Mouse (Mus musculus): ENCODE results near the gene Sulf2.

Sulf2 gene

GRCm38 (mm10) chr2:166149482-166149881 is 6.0 kb downstream of the Sulf2 start:
- no peak for DNase-seq (ENCODE audit: low read depth, low spot score)

- no peak for DNase-seq (ENCODE audit: low read depth, low spot score)
Measured at GRCm38 (mm10) chr2:166148672-166149332, 6.7 kb downstream of the Sulf2 start.

DNA sequence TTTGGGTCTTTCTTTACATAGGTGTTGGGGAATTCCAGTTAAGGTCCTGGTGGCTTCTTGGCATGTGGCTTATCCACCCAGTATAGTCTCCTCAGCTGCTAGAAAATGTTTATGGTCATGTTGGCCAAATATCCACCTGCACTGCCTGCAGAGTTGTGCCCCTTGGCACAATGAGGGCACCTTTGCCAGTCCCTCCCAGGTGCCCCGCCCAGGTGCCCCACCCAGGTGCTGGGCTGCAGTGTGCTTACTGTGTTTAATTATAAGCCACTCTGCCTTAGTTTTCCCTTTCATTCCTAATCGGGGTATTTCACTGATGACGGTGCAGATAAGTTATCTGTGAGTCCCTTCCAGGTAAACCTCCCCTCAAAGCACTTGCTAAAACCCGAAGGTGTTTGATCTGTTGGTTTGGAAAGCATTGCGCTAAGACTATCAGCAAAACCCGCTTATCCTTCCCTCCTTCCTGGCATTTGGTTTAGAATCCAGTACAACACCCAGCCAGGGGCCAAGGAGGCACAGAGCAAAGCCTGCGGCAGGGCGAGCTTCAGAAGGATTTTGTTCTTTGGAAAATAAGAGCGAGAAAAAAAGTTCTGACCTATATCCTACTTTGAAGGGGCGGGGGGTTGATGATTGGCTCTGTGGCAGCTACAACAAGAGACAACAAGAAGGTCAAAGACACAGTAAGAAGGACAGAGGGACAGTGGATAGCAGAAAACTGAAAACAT is 7.4 kb downstream of the Sulf2 start:
- no peak for DNase-seq (ENCODE audit: low read depth, low spot score)

GRCm38 (mm10) chr2:166146446-166146845 is 9.0 kb downstream of the Sulf2 start:
- no peak for DNase-seq (ENCODE audit: low read depth, low spot score)

DNA sequence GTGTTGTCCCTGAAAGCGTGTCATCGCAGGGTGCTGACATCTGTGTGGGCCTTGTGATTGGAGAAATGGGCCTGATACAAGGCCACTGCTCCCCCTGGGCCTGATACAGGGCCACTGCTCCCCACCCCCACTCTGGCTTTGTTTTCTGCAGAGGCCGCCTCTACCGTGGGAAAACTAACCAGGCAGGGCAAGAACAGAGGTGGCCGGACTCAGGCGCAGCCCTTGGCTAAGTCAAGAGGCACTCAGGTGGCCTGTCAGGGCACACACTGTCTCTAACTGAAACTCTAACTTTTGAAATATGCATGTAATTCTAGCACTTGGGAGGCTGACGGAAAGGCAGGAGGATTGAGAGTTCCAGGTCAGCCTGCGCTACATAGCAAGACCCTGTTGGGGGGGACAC is 10.4 kb downstream of the Sulf2 start:
- DNase-seq (ENCODE audit: low read depth, low spot score) = no peak

DNA sequence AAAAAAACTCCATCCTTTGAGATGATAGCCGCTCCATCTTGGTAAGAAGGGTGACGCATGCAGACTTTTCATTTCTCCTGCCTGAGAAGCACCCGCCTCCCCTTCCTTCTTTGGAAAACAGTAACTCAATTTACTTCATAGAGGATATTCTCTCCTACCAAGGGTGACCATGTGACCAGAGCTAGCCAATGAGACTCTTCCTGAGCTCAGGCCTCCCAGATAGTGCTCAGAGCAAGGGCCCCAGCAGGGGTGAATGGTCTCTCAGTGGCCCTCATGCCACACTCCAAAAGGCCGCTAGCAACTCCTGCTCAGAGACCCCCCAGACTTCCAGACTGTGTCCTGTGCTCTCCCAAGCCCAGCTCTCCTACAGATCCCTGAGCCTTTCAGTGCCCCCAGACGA is 11.6 kb downstream of the Sulf2 start:
- DNase-seq (ENCODE audit: low read depth, low spot score) = no peak

GRCm38 (mm10) chr2:166142561-166143112 is 12.8 kb downstream of the Sulf2 start:
- no peak for DNase-seq (ENCODE audit: low read depth, low spot score)

DNA sequence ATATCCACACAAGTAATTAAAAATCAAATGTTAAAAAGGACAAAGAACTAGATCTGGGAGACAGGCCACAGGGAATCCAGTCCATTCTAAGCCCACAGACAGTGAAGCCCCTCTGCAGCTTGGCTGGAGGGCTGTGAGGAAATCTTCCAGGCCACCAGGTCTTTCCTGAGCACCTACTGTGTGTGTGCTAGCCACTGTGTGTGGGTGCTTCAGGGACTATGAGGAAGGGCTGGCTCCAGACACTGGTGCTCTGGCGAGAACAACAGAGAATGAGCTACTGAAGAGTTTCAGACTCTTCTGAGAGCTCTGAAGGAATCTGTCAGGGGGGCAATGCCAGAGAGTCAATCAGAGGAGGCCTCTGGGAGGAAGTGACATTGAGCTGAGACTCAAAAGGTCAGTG is 13.6 kb downstream of the Sulf2 start:
- DNase-seq (ENCODE audit: low read depth, low spot score) = no peak

DNA sequence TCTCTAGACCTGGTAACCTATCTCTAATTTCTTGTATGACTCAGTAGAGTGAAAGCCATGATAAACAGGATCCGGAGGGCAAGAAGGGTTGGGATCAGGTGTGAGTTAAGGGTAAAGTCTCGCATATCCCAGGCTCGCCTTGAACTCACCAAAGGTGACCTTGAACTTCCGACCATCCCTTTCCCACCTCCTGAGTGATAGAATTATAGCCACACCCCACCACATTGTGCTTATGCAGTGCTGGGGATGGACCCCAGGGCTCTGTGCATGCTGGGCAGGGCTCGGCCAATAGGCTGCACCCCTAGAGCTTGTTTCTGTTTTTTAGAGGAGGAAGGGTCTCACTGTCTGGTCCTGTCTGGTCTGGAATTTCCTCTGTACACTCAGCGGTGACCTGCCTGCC is 14.4 kb downstream of the Sulf2 start:
- DNase-seq (ENCODE audit: low read depth, low spot score) = no peak

GRCm38 (mm10) chr2:166140427-166140826 is 15.0 kb downstream of the Sulf2 start:
- no peak for DNase-seq (ENCODE audit: low read depth, low spot score)

DNA sequence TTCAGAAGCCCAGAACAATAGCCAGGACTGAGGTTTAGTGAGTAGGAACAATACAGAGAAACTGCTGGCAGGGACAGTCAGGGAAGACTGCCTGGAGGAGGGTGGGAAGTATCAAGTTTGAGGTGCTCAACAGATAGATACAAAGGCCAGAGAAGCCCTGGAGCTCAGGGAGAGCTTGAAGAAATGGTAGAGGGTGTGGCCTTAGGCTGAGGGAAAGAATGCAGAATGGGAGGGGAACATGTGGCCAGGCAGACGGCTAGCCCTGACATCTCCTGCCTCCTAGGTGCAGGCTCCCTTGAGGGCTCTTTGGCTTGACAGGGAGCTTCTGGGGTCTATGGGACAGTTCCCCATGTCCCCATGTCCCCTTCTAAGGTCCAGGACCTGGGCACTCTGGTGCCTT is 17.2 kb downstream of the Sulf2 start:
- no peak for DNase-seq (ENCODE audit: low read depth, low spot score)

- no peak for DNase-seq (ENCODE audit: low read depth, low spot score)
Measured at GRCm38 (mm10) chr2:166137467-166137866, 18.0 kb downstream of the Sulf2 start.

DNA sequence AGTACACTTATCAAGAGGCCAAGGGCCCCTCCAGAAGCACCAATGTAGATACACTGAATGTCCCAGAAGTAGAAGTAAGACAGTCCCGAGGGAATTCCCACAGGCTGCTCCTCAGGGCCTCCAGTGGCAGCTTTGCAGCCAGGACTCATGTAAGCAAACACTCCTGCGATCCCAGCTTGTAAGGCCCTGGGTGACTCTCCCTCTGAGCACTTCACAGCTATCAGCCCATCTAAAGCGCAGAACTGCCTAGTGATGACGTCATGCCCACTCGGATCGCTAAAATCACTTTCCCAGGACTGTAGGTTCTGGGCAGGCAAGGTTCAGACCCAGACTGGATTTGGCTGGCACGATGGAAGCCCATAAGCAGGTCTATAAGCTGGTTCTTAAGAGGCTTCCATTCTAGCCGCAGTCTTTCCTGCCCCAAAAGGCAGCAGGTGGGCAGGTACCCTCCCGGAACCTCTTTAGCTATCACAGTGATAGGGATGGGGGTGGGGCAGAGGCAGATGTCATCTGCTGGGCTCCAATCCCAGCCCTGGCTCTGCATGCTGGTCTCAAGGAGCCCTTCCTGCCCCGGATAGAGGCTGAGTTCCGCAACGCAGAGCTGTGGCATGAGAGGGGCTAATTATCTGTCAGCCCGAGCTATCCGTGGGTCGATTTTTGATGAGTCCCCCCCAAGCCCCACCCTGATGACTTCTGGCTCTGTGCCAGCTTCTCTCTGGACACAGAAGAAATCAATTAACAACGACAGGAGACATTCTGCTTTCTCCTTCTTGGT is 19.6 kb downstream of the Sulf2 start:
- no peak for DNase-seq (ENCODE audit: low read depth, low spot score)

GRCm38 (mm10) chr2:166128756-166129155 is 26.7 kb downstream of the Sulf2 start:
- no peak for DNase-seq (ENCODE audit: low read depth, low spot score)

DNA sequence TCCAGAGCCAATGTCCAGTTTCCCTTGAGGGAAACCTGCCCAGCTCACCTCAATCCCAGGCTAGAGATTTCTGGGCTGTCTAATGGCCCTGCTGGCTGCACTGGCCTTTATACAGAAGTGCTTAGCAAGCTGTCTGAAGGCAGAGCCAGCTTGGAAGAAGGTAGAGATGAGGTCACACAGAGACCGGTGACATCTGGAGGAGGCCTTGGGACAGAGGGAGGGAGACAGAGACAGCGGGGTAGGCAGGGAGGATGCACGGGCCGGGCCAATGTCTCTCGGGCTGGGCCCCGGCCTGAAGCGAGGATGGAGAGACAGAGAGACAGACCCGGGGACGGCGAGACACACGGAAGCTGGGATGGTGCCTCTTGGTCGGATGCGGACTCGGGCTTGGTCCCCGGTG is 27.4 kb downstream of the Sulf2 start:
- no peak for DNase-seq (ENCODE audit: low read depth, low spot score)

DNA sequence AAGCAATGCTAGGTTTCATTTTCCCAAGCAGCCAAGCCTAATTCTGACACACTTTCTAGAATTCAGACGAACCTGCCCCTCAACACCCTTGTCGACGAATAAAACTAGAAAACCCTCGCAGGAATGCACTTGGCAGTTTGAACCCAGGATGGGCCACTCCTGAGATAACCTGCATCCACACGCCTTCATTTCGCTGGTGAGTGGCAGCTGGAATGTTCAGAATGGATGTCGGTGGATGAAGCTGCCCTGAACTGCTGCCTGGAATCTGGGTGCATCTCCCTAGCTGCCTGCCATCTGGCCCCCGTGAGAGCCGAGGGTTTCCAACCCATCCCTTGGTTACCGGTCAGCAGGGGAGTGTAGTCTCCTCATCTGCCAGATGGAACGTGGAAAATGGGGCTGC is 29.1 kb downstream of the Sulf2 start:
- no peak for DNase-seq (ENCODE audit: low read depth, low spot score)

GRCm38 (mm10) chr2:166125492-166126252 is 29.8 kb downstream of the Sulf2 start:
- DNase-seq (ENCODE audit: low read depth, low spot score) = no peak

GRCm38 (mm10) chr2:166125033-166125432 is 30.4 kb downstream of the Sulf2 start:
- no peak for DNase-seq (ENCODE audit: low read depth, low spot score)

DNA sequence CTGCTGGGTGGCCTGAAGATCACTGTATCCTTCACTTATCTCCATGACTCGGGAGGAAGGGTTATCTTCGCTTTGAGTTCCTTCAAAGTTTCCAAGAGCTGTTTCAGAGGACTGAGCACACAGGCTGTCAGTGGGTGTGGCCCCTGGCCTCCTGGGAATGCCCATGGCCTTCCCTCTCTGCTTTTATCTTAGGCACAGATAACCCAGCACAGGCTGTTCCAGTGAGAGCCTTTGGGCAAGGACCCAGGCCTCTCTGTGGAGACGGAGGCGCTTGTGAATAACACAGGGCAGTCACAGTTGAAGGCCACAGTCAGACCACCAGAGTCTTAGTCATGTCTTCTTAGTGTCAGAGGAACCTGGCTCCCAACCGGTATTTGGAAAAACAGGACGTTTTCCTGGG is 32.7 kb downstream of the Sulf2 start:
- no peak for DNase-seq (ENCODE audit: low read depth, low spot score)

DNA sequence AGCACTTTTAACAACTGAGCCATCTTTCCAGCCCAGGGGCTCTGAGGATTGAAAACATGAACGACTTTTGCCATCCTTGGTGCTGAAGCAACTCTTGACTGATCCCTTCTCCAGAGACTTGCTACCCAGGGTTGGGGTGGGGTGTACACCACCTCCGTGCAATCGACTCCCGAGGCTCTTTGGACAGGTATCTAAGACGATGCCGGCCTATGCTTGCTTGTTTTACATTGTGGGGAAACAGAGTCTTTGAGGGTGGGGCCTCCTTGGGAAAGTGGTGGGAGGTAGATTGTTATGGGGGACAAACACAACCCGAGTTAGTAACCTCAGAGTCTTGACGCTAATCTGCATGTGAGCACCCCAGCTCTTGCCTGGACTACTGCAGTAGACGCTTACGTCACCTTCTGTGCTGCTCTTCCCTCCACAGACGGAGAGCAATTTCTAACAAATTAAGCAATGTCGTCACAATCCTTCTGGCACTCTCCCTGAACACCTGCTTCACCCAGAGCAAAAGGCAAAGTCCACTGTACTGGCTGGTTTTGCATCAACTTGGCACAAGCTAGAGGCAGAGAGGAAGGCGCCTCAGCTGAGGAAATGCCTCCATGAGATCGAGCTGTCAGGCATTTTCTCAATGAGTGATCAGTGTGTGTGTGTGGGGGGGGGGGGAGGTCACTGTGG is 33.6 kb downstream of the Sulf2 start:
- DNase-seq (ENCODE audit: low read depth, low spot score) = no peak

DNA sequence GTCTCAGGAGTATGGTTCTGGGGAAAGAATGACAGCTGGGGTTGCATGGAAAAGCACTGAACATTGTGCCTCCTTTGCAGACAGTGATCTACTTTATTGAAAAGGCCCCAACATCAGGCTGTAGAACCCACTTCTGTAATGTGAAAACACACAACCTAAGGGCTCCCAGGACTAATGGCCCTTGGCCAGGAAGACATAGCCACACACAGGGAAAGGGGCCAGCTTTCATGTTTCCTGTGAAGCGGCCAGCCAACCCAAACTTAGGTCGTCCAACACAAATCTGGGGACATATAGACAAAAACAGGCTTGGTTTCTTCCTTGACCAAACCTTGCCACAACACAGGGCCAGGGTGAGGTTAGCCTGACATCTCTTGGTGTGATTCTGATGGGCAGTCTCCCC is 35.5 kb downstream of the Sulf2 start:
- DNase-seq (ENCODE audit: low read depth, low spot score) = no peak

Data from WW6 (cell line).